Mouse (Mus musculus) limb, embryonic 11.5 days (tissue): ENCODE data around the gene Arhgap10. TPM values are rescaled to one million over a fixed set of nuclear protein-coding genes. Genes with fewer than 3 reads are reported as not detected.

Experiments
- ATAC-seq: fragments of 200-750 bp; cut with Nextera tagmentation; 2 replicates; pipeline ENCODE4 v1.8.0; 2017; ENCODE audit warnings: low read depth; ENCODE audit not compliant: insufficient number of reproducible peaks, low FRiP score, low TSS enrichment
- DNase-seq: peaks from one replicate; pipeline ENCODE4 v3.0.0-alpha.2; 2015; ENCODE audit warnings: low spot score
- H3K27ac ChIP-seq: fragments of 300-500 bp; sonication (generic); replicated peaks from 2 replicates; pipeline ENCODE4 v1.5.1; 2014; ENCODE audit warnings: low read depth, mild to moderate bottlenecking, low read length
- H3K27me3 ChIP-seq: fragments of 300-500 bp; sonication (generic); 2 replicates; pipeline ENCODE4 v1.6.1; 2014; ENCODE audit warnings: mild to moderate bottlenecking, low read length, mixed read lengths; ENCODE audit not compliant: control insufficient read depth, insufficient read depth
- H3K36me3 ChIP-seq: fragments of 300-500 bp; sonication (generic); 2 replicates; pipeline ENCODE4 v1.6.1; 2014; ENCODE audit warnings: mild to moderate bottlenecking, low read length, moderate library complexity, mixed read lengths; ENCODE audit not compliant: control insufficient read depth, insufficient read depth
- H3K4me1 ChIP-seq: fragments of 300-500 bp; sonication (generic); 2 replicates; pipeline ENCODE4 v1.6.1; 2014; ENCODE audit warnings: low read length, mixed read lengths; ENCODE audit not compliant: control insufficient read depth, insufficient read depth
- H3K4me2 ChIP-seq: fragments of 300-500 bp; sonication (generic); 2 replicates; pipeline ENCODE4 v1.6.1; 2014; ENCODE audit warnings: low read depth, mild to moderate bottlenecking, moderate library complexity; ENCODE audit not compliant: severe bottlenecking
- H3K4me3 ChIP-seq: fragments of 300-500 bp; sonication (generic); 2 replicates; pipeline ENCODE4 v1.5.1; 2014; ENCODE audit warnings: low read depth, low read length
- H3K9ac ChIP-seq: fragments of 300-500 bp; sonication (generic); 2 replicates; pipeline ENCODE4 v1.6.1; 2014; ENCODE audit warnings: mild to moderate bottlenecking, low read length
- H3K9me3 ChIP-seq: fragments of 300-500 bp; sonication (generic); 2 replicates; pipeline ENCODE4 v1.6.1; 2016; ENCODE audit warnings: low read length; ENCODE audit not compliant: control insufficient read depth
- WGBS: fragments of 180-500 bp; shearing (Covaris S2); extraction: QIAGEN DNeasy Blood & Tissue Kit; methylation state at CpG from one replicate; pipeline ENCODE4 v1.1.7; 2014; 5-methylcytosine and 5-hydroxymethylcytosine counted together
- polyA plus RNA-seq: library from polyadenylated mRNA; unstranded; fragments of >200 nt; fragmentation: Nextera tagmentation; extraction: Ambion mirVana; gene quantifications from 2 replicates; pipeline ENCODE4 v1.2.1, GENCODE M21; 2014

Gene Arhgap10
- polyA plus RNA-seq, 1 experiment from 2014 or later, result 37.4 TPM

GRCm38 (mm10) chr8:77486749-77487148 lies 31.0 kb downstream of the Arhgap10 start:
- 82% methylated on average over 2 of the region's 2 CpGs for WGBS
- no peak for ATAC-seq
- no peaks in the 10 kb centered on the region for H3K9me3 ChIP-seq
- no peaks in the 10 kb centered on the region for H3K36me3 ChIP-seq
- H3K27ac ChIP-seq, result no peak overlapping the region
- H3K4me3 ChIP-seq, result no peak overlapping the region
- H3K4me2 ChIP-seq, result no peak overlapping the region
- no peak overlapping the region for H3K9ac ChIP-seq
- DNase-seq, result no peak
- peaks cover 14% of the 10 kb centered on the region for H3K4me1 ChIP-seq
- H3K27me3 ChIP-seq, result no peaks in the 10 kb centered on the region

- Histone ChIP-seq H3K4me3 (no peak overlapping the region), H3K9ac (no peak overlapping the region; the same call in 1 of the 2 replicates), H3K27me3 (no peaks in the 10 kb centered on the region), H3K4me2 (no peak overlapping the region), H3K4me1 (peaks cover 14% of the 10 kb centered on the region), H3K36me3 (no peaks in the 10 kb centered on the region), H3K9me3 (no peaks in the 10 kb centered on the region), H3K27ac (no peak overlapping the region)
- 66% methylated on average over 5 of the region's 5 CpGs for WGBS
- DNase-seq, result no peak
- no peak for ATAC-seq
Measured at GRCm38 (mm10) chr8:77484817-77485216, 32.9 kb downstream of the Arhgap10 start.

- no peak for ATAC-seq
- 82% methylated on average over 7 of the region's 7 CpGs for WGBS
- H3K9ac ChIP-seq, result no peak overlapping the region
- no peak for DNase-seq
- no peak overlapping the region for H3K4me3 ChIP-seq
- H3K27me3 ChIP-seq, result no peaks in the 10 kb centered on the region
- no peaks in the 10 kb centered on the region for H3K36me3 ChIP-seq
- H3K4me2 ChIP-seq, result no peak overlapping the region
- no peaks in the 10 kb centered on the region for H3K9me3 ChIP-seq
- H3K27ac ChIP-seq, result no peak overlapping the region
- H3K4me1 ChIP-seq, result peaks cover 14% of the 10 kb centered on the region
Measured at GRCm38 (mm10) chr8:77484266-77484665, 33.5 kb downstream of the Arhgap10 start.

GRCm38 (mm10) chr8:77483676-77484075 lies 34.1 kb downstream of the Arhgap10 start:
- Histone ChIP-seq H3K9ac (no peak overlapping the region), H3K27ac (no peak overlapping the region), H3K36me3 (no peaks in the 10 kb centered on the region), H3K9me3 (no peaks in the 10 kb centered on the region), H3K4me1 (peaks cover 14% of the 10 kb centered on the region), H3K27me3 (no peaks in the 10 kb centered on the region), H3K4me3 (no peak overlapping the region), H3K4me2 (no peak overlapping the region)
- DNase-seq, result no peak
- 74% methylated on average over 4 of the region's 4 CpGs for WGBS
- ATAC-seq, result no peak

- no peak for ATAC-seq
- Histone ChIP-seq H3K4me3 (no peak overlapping the region), H3K9ac (no peak overlapping the region), H3K36me3 (no peaks in the 10 kb centered on the region), H3K9me3 (no peaks in the 10 kb centered on the region), H3K4me1 (peaks cover 9% of the 10 kb centered on the region), H3K4me2 (no peak overlapping the region), H3K27ac (no peak overlapping the region), H3K27me3 (no peaks in the 10 kb centered on the region)
- no peak for DNase-seq
- WGBS, result 75% methylated on average over 6 of the region's 6 CpGs
Measured at GRCm38 (mm10) chr8:77481791-77482190, 36.0 kb downstream of the Arhgap10 start.

- ATAC-seq (no peak), DNase-seq (no peak)
- H3K27ac ChIP-seq, result no peak overlapping the region
- H3K4me1 ChIP-seq, result peaks cover 6% of the 10 kb centered on the region
- no peaks in the 10 kb centered on the region for H3K27me3 ChIP-seq
- no peak overlapping the region for H3K4me2 ChIP-seq
- H3K4me3 ChIP-seq, result no peak overlapping the region
- no peaks in the 10 kb centered on the region for H3K9me3 ChIP-seq
- WGBS, result 72% methylated on average over 9 of the region's 9 CpGs
- H3K9ac ChIP-seq, result no peak overlapping the region
- no peaks in the 10 kb centered on the region for H3K36me3 ChIP-seq
Measured at GRCm38 (mm10) chr8:77479995-77480394, 37.8 kb downstream of the Arhgap10 start.

GRCm38 (mm10) chr8:77478913-77479273 lies 38.9 kb downstream of the Arhgap10 start:
- Histone ChIP-seq H3K4me2 (no peak overlapping the region), H3K27me3 (no peaks in the 10 kb centered on the region), H3K9me3 (no peaks in the 10 kb centered on the region), H3K36me3 (no peaks in the 10 kb centered on the region), H3K4me3 (no peak overlapping the region), H3K27ac (no peak overlapping the region), H3K4me1 (peaks cover 5% of the 10 kb centered on the region), H3K9ac (no peak overlapping the region)
- 35% methylated on average over 2 of the region's 2 CpGs for WGBS
- DNase-seq (no peak), ATAC-seq (no peak)

GRCm38 (mm10) chr8:77478155-77478912 lies 39.4 kb downstream of the Arhgap10 start:
- Histone ChIP-seq H3K27me3 (no peaks in the 10 kb centered on the region), H3K4me2 (no peak overlapping the region), H3K9ac (no peak overlapping the region), H3K36me3 (no peaks in the 10 kb centered on the region), H3K27ac (no peak overlapping the region), H3K4me1 (peaks cover 11% of the 10 kb centered on the region), H3K4me3 (no peak overlapping the region), H3K9me3 (no peaks in the 10 kb centered on the region)
- WGBS, result 78% methylated on average over 12 of the region's 12 CpGs
- DNase-seq, result no peak
- ATAC-seq, result no peak

GRCm38 (mm10) chr8:77477684-77478083 lies 40.1 kb downstream of the Arhgap10 start:
- H3K27me3 ChIP-seq, result no peaks in the 10 kb centered on the region
- WGBS, result 84% methylated on average over 12 of the region's 12 CpGs
- ATAC-seq, result no peak
- no peak overlapping the region for H3K4me2 ChIP-seq
- H3K9ac ChIP-seq, result no peak overlapping the region
- DNase-seq, result no peak
- H3K27ac ChIP-seq, result no peak overlapping the region
- H3K4me1 ChIP-seq, result peaks cover 12% of the 10 kb centered on the region
- H3K4me3 ChIP-seq, result no peak overlapping the region
- no peaks in the 10 kb centered on the region for H3K36me3 ChIP-seq
- H3K9me3 ChIP-seq, result no peaks in the 10 kb centered on the region
